Mouse (Mus musculus): ENCODE data around the gene Slc12a1. TPM values are rescaled to one million over a fixed set of nuclear protein-coding genes. Genes with fewer than 3 reads are reported as not detected.

Gene Slc12a1
- total and polyA plus RNA-seq, 3 experiments, result 0.04 to 0.05 TPM; not detected in 1

GRCm38 (mm10) chr2:125214592-125214991, 62.3 kb downstream of the Slc12a1 start:
- dilution Hi-C loops (cut with MboI; ENCODE audit: extremely low pct_ligation_motif_present, extremely low pct_unique_long_range_greater_than_20kb, low sequenced_read_pairs), result no loop called here

GRCm38 (mm10) chr2:125217286-125217685, 65.0 kb downstream of the Slc12a1 start:
- Histone ChIP-seq H3K79me2 (replicated peaks; ENCODE audit: control insufficient read depth, extremely low read depth, insufficient read depth, poor library complexity, severe bottlenecking) (no peaks in the 10 kb centered on the region), H3K36me3 (replicated peaks in 1 of 2; ENCODE audit: control insufficient read depth in 1 of 2, insufficient read depth in 1 of 2, low read length in 1 of 2) (no peaks in the 10 kb centered on the region), H3K9ac (ENCODE audit: insufficient read depth, low read depth) (peak overlapping the region; percentile 18; the same call in 1 of the 2 replicates), H3K4me3 (replicated peaks in 1 of 3; ENCODE audit: low read depth in 2 of 3, low read length in 2 of 3, poor library complexity in 1 of 3) (no peak overlapping the region), H3K4me1 (ENCODE audit: control insufficient read depth in 1 of 2, insufficient read depth in 2 of 2) (peaks cover 0 to 4% of the 10 kb centered on the region in 2 experiments; a peak in 1 of 4 replicates), H3K9me3 (replicated peaks; ENCODE audit: low read length) (no peaks in the 10 kb centered on the region), H3K27me3 (replicated peaks) (no peaks in the 10 kb centered on the region), H3K27ac (ENCODE audit: insufficient read depth, low read depth) (peak overlapping the region; percentile 41; the same call in 1 of the 2 replicates), H3K4me2 (ENCODE audit: insufficient read depth, low read depth, poor library complexity, severe bottlenecking) (peak overlapping the region; percentile 41)
- no peak for DNase-seq (ENCODE audit: extremely low read depth)
- TF ChIP-seq MAFK (IDR thresholded peaks at IDR 0.05; ENCODE audit: insufficient replicate concordance, low read length) (no peak), CHD1 (IDR thresholded peaks at IDR 0.05; ENCODE audit: low read depth, low read length) (no peak), MAZ (IDR thresholded peaks at IDR 0.05; ENCODE audit: low read depth, low read length) (0 out of 2 replicates have a peak, but pooled peaks have one; percentile 23), PAX5 (IDR thresholded peaks at IDR 0.05; ENCODE audit: low read length) (no peak), E2F4 (IDR thresholded peaks at IDR 0.05; ENCODE audit: insufficient replicate concordance, low read depth, low read length) (no peak), SIN3A (IDR thresholded peaks at IDR 0.05; ENCODE audit: low read length) (peak; percentile 54; the same call in 1 of the 2 replicates), NELFE (IDR thresholded peaks at IDR 0.05; ENCODE audit: low read depth, low read length) (peak; percentile 14; the same call in 1 of the 2 replicates), POLR2A (IDR thresholded peaks at IDR 0.05; ENCODE audit: low read depth, low read length) (0 out of 2 replicates have a peak, but pooled peaks have one; percentile 27), CHD2 (IDR thresholded peaks at IDR 0.05; ENCODE audit: low read length) (0 out of 2 replicates have a peak, but pooled peaks have one; percentile 28), POLR2AphosphoS2 (IDR thresholded peaks at IDR 0.05; ENCODE audit: low read depth, low read length) (no peak), MYC (IDR thresholded peaks at IDR 0.05; ENCODE audit: low read depth, low read length) (no peak), MXI1 (IDR thresholded peaks at IDR 0.05; ENCODE audit: low read depth, low read length) (peak; percentile 29; the same call in 1 of the 2 replicates), NRF1 (IDR thresholded peaks at IDR 0.05; ENCODE audit: low read depth, low read length) (no peak), ELF1 (IDR thresholded peaks at IDR 0.05; ENCODE audit: low read depth, low read length) (no peak), TBP (conservative IDR thresholded peaks at IDR 0.05; ENCODE audit: low read depth, low read length) (no peak), JUND (conservative IDR thresholded peaks at IDR 0.05; ENCODE audit: low read depth, low read length) (no peak), SMC3 (IDR thresholded peaks at IDR 0.05; ENCODE audit: low read depth, low read length) (no peak), BHLHE40 (IDR thresholded peaks at IDR 0.05; ENCODE audit: low read depth, low read length) (peak; percentile 40)
- dilution Hi-C loops (cut with MboI; ENCODE audit: extremely low pct_ligation_motif_present, extremely low pct_unique_long_range_greater_than_20kb, low sequenced_read_pairs), result no loop called here
- in situ Hi-C loops (cut with MboI; ENCODE audit: low pct_ligation_motif_present, low pct_unique_long_range_greater_than_20kb, low sequenced_read_pairs), result loop anchor here (25.0 kb wide), 1 partner anchor 1905 kb away; no protein-coding TSS in a partner anchor

More at GRCm38 (mm10) chr2:125214592-125214991, 62.3 kb downstream of the Slc12a1 start:
- peak; percentile 72 for DNase-seq (ENCODE audit: extremely low read depth)
- Histone ChIP-seq H3K79me2 (replicated peaks; ENCODE audit: control insufficient read depth, extremely low read depth, insufficient read depth, poor library complexity, severe bottlenecking) (no peaks in the 10 kb centered on the region), H3K9me3 (replicated peaks; ENCODE audit: low read length) (no peaks in the 10 kb centered on the region), H3K4me3 (replicated peaks in 1 of 3; ENCODE audit: low read depth in 2 of 3, low read length in 2 of 3, poor library complexity in 1 of 3) (no peak overlapping the region), H3K27ac (ENCODE audit: insufficient read depth, low read depth) (no peak overlapping the region), H3K4me2 (ENCODE audit: insufficient read depth, low read depth, poor library complexity, severe bottlenecking) (no peak overlapping the region), H3K27me3 (replicated peaks) (no peaks in the 10 kb centered on the region), H3K9ac (ENCODE audit: insufficient read depth, low read depth) (no peak overlapping the region), H3K4me1 (ENCODE audit: control insufficient read depth in 1 of 2, insufficient read depth in 2 of 2) (peaks cover 0 to 4% of the 10 kb centered on the region in 2 experiments; a peak in 1 of 4 replicates), H3K36me3 (replicated peaks in 1 of 2; ENCODE audit: control insufficient read depth in 1 of 2, insufficient read depth in 1 of 2, low read length in 1 of 2) (no peaks in the 10 kb centered on the region)
- TF ChIP-seq USF1 (IDR thresholded peaks at IDR 0.05; ENCODE audit: low read depth, low read length), result no peak
- peak; percentile 65 for TF ChIP-seq SMC3 (IDR thresholded peaks at IDR 0.05; ENCODE audit: low read depth, low read length)
- TF ChIP-seq CHD1 (IDR thresholded peaks at IDR 0.05; ENCODE audit: low read depth, low read length), result no peak
- TF ChIP-seq JUND (conservative IDR thresholded peaks at IDR 0.05; ENCODE audit: low read depth, low read length), result 0 out of 2 replicates have a peak, but pooled peaks have one; percentile 13
- no peak for TF ChIP-seq MAFK (IDR thresholded peaks at IDR 0.05; ENCODE audit: insufficient replicate concordance, low read length)
- no peak for TF ChIP-seq MEF2A (IDR thresholded peaks at IDR 0.05; ENCODE audit: borderline replicate concordance, low read depth, low read length)
- TF ChIP-seq MXI1 (IDR thresholded peaks at IDR 0.05; ENCODE audit: low read depth, low read length), result no peak
- no peak for TF ChIP-seq MAZ (IDR thresholded peaks at IDR 0.05; ENCODE audit: low read depth, low read length)
- TF ChIP-seq JUN (IDR thresholded peaks at IDR 0.05; ENCODE audit: insufficient read depth, low read depth, low read length), result no peak
- TF ChIP-seq EP300 (IDR thresholded peaks at IDR 0.05; ENCODE audit: low read length), result no peak
- TF ChIP-seq ZC3H11A (IDR thresholded peaks at IDR 0.05; ENCODE audit: low read depth, low read length), result no peak
- TF ChIP-seq RAD21 (IDR thresholded peaks at IDR 0.05; ENCODE audit: low read depth, low read length), result peak; percentile 78
- TF ChIP-seq NELFE (IDR thresholded peaks at IDR 0.05; ENCODE audit: low read depth, low read length), result no peak
- TF ChIP-seq CTCF (conservative IDR thresholded peaks at IDR 0.05 in 1 of 2, IDR thresholded peaks at IDR 0.05 in 1 of 2; ENCODE audit: low read depth in 2 of 2, low read length in 2 of 2), result peak; percentile 78 to 79
- TF ChIP-seq ETS1 (conservative IDR thresholded peaks at IDR 0.05; ENCODE audit: low read depth, low read length), result no peak
- in situ Hi-C loops (cut with MboI; ENCODE audit: low pct_ligation_motif_present, low pct_unique_long_range_greater_than_20kb, low sequenced_read_pairs), result loop anchor here (25.0 kb wide), 1 partner anchor 1902 kb away; no protein-coding TSS in a partner anchor

Measured in CH12.LX (cell line).